Mouse (Mus musculus) liver, embryonic 11.5 days (tissue): ENCODE data around the gene Ascl1. TPM values are rescaled to one million over a fixed set of nuclear protein-coding genes. Genes with fewer than 3 reads are reported as not detected.
A peak's percentile ranks its signal among the peaks of the same experiment; 100 is the strongest.

ENCODE experiments used
- ATAC-seq: fragments of 200-750 bp; cut with Nextera tagmentation; replicated peaks from 2 replicates; pipeline ENCODE4 v1.8.0; 2017; ENCODE audit warnings: moderate number of reproducible peaks, mild to moderate bottlenecking, moderate TSS enrichment, moderate library complexity; ENCODE audit not compliant: low FRiP score
- DNase-seq: peaks from one replicate; pipeline ENCODE4 v3.0.0-alpha.2; 2017; ENCODE audit warnings: low spot score
- H3K27ac ChIP-seq: fragments of 300-500 bp; sonication (generic); 2 replicates; pipeline ENCODE4 v1.5.1; 2014; ENCODE audit warnings: mild to moderate bottlenecking, low read depth, low read length, control low read depth
- H3K27me3 ChIP-seq: fragments of 300-500 bp; sonication (generic); replicated peaks from 2 replicates; pipeline ENCODE4 v1.6.1; 2014; ENCODE audit warnings: low read length, mixed read lengths; ENCODE audit not compliant: control insufficient read depth, insufficient read depth
- H3K36me3 ChIP-seq: fragments of 300-500 bp; sonication (generic); 2 replicates; pipeline ENCODE4 v1.6.1; 2014; ENCODE audit warnings: mild to moderate bottlenecking, low read length, moderate library complexity, mixed read lengths; ENCODE audit not compliant: control insufficient read depth, insufficient read depth
- H3K4me1 ChIP-seq: fragments of 300-500 bp; sonication (generic); replicated peaks from 2 replicates; pipeline ENCODE4 v1.6.1; 2014; ENCODE audit warnings: low read length, mixed read lengths; ENCODE audit not compliant: control insufficient read depth, insufficient read depth
- H3K4me2 ChIP-seq: fragments of 300-500 bp; sonication (generic); 2 replicates; pipeline ENCODE4 v1.6.1; 2014; ENCODE audit warnings: mild to moderate bottlenecking, control low read depth, moderate library complexity
- H3K4me3 ChIP-seq: fragments of 300-500 bp; sonication (generic); 2 replicates; pipeline ENCODE4 v1.5.1; 2014; ENCODE audit warnings: low read depth, low read length, control low read depth
- H3K9ac ChIP-seq: fragments of 300-500 bp; sonication (generic); 2 replicates; pipeline ENCODE4 v1.6.1; 2014; ENCODE audit warnings: low read depth, low read length, control low read depth
- H3K9me3 ChIP-seq: fragments of 300-500 bp; sonication (generic); 2 replicates; pipeline ENCODE4 v1.6.1; 2016; ENCODE audit warnings: low read length, inconsistent platforms, mixed read lengths; ENCODE audit not compliant: control insufficient read depth
- WGBS: fragments of 180-500 bp; shearing (Covaris S2); extraction: QIAGEN DNeasy Blood & Tissue Kit; methylation state at CpG from one replicate; pipeline ENCODE4 v1.1.7; 2014; 5-methylcytosine and 5-hydroxymethylcytosine counted together
- polyA plus RNA-seq: library from polyadenylated mRNA; unstranded; fragments of >200 nt; fragmentation: Nextera tagmentation; extraction: Ambion mirVana; gene quantifications from 2 replicates; pipeline ENCODE4 v1.2.1, GENCODE M21; 2014

Ascl1 gene
- polyA plus RNA-seq, 1 experiment from 2014 or later: 0.78 TPM

- H3K36me3 ChIP-seq: no peaks in the 10 kb centered on the region
Observed at GRCm38 (mm10) chr10:87501659-87502042, 8.2 kb upstream of the Ascl1 start.

GRCm38 (mm10) chr10:87500926-87501658 is 7.6 kb upstream of the Ascl1 start:
- Histone ChIP-seq H3K9ac (no peak overlapping the region), H3K4me3 (no peak overlapping the region), H3K9me3 (no peaks in the 10 kb centered on the region), H3K27ac (no peak overlapping the region), H3K27me3 (peaks cover 50% of the 10 kb centered on the region), H3K36me3 (no peaks in the 10 kb centered on the region), H3K4me2 (no peak overlapping the region), H3K4me1 (no peaks in the 10 kb centered on the region)
- no peak for DNase-seq
- WGBS: 32% methylated on average over 20 of the region's 20 CpGs
- ATAC-seq: no peak

More at GRCm38 (mm10) chr10:87501659-87502042, 8.2 kb upstream of the Ascl1 start:
- DNase-seq: no peak
- ATAC-seq: no peak
- Histone ChIP-seq H3K9me3 (no peaks in the 10 kb centered on the region), H3K4me2 (no peak overlapping the region), H3K4me3 (no peak overlapping the region), H3K9ac (no peak overlapping the region), H3K4me1 (no peaks in the 10 kb centered on the region), H3K27me3 (peaks cover 49% of the 10 kb centered on the region), H3K27ac (no peak overlapping the region)
- 27% methylated on average over 7 of the region's 7 CpGs for WGBS

GRCm38 (mm10) chr10:87497056-87497455 is 3.6 kb upstream of the Ascl1 start:
- ATAC-seq (no peak), DNase-seq (no peak)
- peaks cover 75% of the 10 kb centered on the region for H3K27me3 ChIP-seq

GRCm38 (mm10) chr10:87494596-87494995 is 1.1 kb upstream of the Ascl1 start:
- Histone ChIP-seq H3K9me3 (no peaks in the 10 kb centered on the region), H3K4me2 (peak overlapping the region; percentile 13), H3K27me3 (peaks cover 77% of the 10 kb centered on the region), H3K4me1 (no peaks in the 10 kb centered on the region), H3K27ac (no peak overlapping the region), H3K9ac (no peak overlapping the region), H3K36me3 (no peaks in the 10 kb centered on the region), H3K4me3 (no peak overlapping the region)
- 4% methylated on average over 10 of the region's 18 CpGs for WGBS
- ATAC-seq (no peak), DNase-seq (no peak)

More at GRCm38 (mm10) chr10:87497056-87497455, 3.6 kb upstream of the Ascl1 start:
- no peaks in the 10 kb centered on the region for H3K4me1 ChIP-seq
- WGBS: 73% methylated on average over 2 of the region's 2 CpGs
- H3K4me2 ChIP-seq: no peak overlapping the region
- H3K4me3 ChIP-seq: no peak overlapping the region
- H3K27ac ChIP-seq: no peak overlapping the region
- no peaks in the 10 kb centered on the region for H3K36me3 ChIP-seq
- no peaks in the 10 kb centered on the region for H3K9me3 ChIP-seq
- H3K9ac ChIP-seq: no peak overlapping the region

- peak overlapping the region; percentile 83 for H3K4me2 ChIP-seq
- DNase-seq (no peak), ATAC-seq (no peak)
- no peak overlapping the region; the same call in 1 of the 2 replicates for H3K4me3 ChIP-seq
- H3K9ac ChIP-seq: no peak overlapping the region
- WGBS: 4% methylated on average over 4 of the region's 4 CpGs
- no peak overlapping the region for H3K27ac ChIP-seq
- no peaks in the 10 kb centered on the region for H3K4me1 ChIP-seq
- no peaks in the 10 kb centered on the region for H3K36me3 ChIP-seq
- no peaks in the 10 kb centered on the region for H3K9me3 ChIP-seq
- H3K27me3 ChIP-seq: peaks cover 80% of the 10 kb centered on the region
Observed at GRCm38 (mm10) chr10:87494176-87494575, 716 bp upstream of the Ascl1 start.

GRCm38 (mm10) chr10:87492661-87493551 is 554 bp downstream of the Ascl1 start:
- Histone ChIP-seq H3K9ac (no peak overlapping the region), H3K27ac (no peak overlapping the region), H3K4me1 (no peaks in the 10 kb centered on the region), H3K27me3 (peaks cover 83% of the 10 kb centered on the region), H3K4me2 (peak overlapping the region; percentile 83), H3K4me3 (peak overlapping the region; percentile 54), H3K9me3 (no peaks in the 10 kb centered on the region), H3K36me3 (no peaks in the 10 kb centered on the region)
- ATAC-seq (no peak; the same call in 1 of the 2 replicates), DNase-seq (peak; percentile 51)
- WGBS: under 1% methylated on average over 87 of the region's 90 CpGs

- H3K27ac ChIP-seq: no peak overlapping the region
- 2% methylated on average over 26 of the region's 26 CpGs for whole genome bisulfite sequencing
- no peak overlapping the region for H3K9ac ChIP-seq
- 0 out of 2 replicates have a peak, but pooled peaks have one; percentile 17 for ATAC-seq
- peak overlapping the region; percentile 83 for H3K4me2 ChIP-seq
- no peak for DNase-seq
- H3K27me3 ChIP-seq: peaks cover 89% of the 10 kb centered on the region
- H3K36me3 ChIP-seq: no peaks in the 10 kb centered on the region
- H3K4me3 ChIP-seq: peak overlapping the region; percentile 54
- H3K4me1 ChIP-seq: no peaks in the 10 kb centered on the region
- H3K9me3 ChIP-seq: no peaks in the 10 kb centered on the region
Observed at GRCm38 (mm10) chr10:87492332-87492660, 1.2 kb downstream of the Ascl1 start.

GRCm38 (mm10) chr10:87491485-87492040 is 1.9 kb downstream of the Ascl1 start:
- no peak for ATAC-seq
- Histone ChIP-seq H3K27ac (no peak overlapping the region), H3K36me3 (no peaks in the 10 kb centered on the region), H3K9me3 (no peaks in the 10 kb centered on the region), H3K4me3 (no peak overlapping the region), H3K4me2 (no peak overlapping the region), H3K9ac (no peak overlapping the region), H3K4me1 (no peaks in the 10 kb centered on the region), H3K27me3 (peaks cover 93% of the 10 kb centered on the region)
- WGBS: 6% methylated on average over 11 of the region's 11 CpGs
- no peak for DNase-seq
